Mouse (Mus musculus): Measurements from ENCODE around the gene Wdr27. TPM values are rescaled to one million over a fixed set of nuclear protein-coding genes. Genes with fewer than 3 reads are reported as not detected.
A peak's percentile ranks its signal among the peaks of the same experiment; 100 is the strongest.

The Wdr27 gene
- polyA plus RNA-seq, 1 experiment from 2014 or later = 3.2 TPM

- Histone ChIP-seq H3K4me3 (ENCODE audit: low read depth, low read length) (peak overlapping the region; percentile 79), H3K27ac (ENCODE audit: low read depth) (peak overlapping the region; percentile 92), H3K9me3 (ENCODE audit: low read length) (no peaks in the 10 kb centered on the region), H3K4me2 (ENCODE audit: low read depth, low read length) (peak overlapping the region; percentile 93), H3K27me3 (ENCODE audit: insufficient read depth, low read length) (no peaks in the 10 kb centered on the region), H3K36me3 (replicated peaks; ENCODE audit: insufficient read depth, low read length) (peaks cover 12% of the 10 kb centered on the region), H3K9ac (replicated peaks) (peak overlapping the region; percentile 93), H3K4me1 (ENCODE audit: insufficient read depth) (peaks cover 6% of the 10 kb centered on the region; the same call in 1 of the 2 replicates)
- peak; percentile 20 for ATAC-seq
- under 1% methylated on average over 20 of the region's 23 CpGs for WGBS (ENCODE audit: insufficient replicate concordance)
- peak; percentile 47 for DNase-seq
- no peak for TF ChIP-seq EP300 (IDR thresholded peaks at IDR 0.05; ENCODE audit: low read depth)
- TF ChIP-seq CTCF (IDR thresholded peaks at IDR 0.05; ENCODE audit: low read depth) = no peak
Measured at GRCm38 (mm10) chr17:14960520-14960919, 17.6 kb upstream of the Wdr27 start.

- WGBS (ENCODE audit: insufficient replicate concordance) = 29% methylated on average over 3 of the region's 3 CpGs
- peaks cover 6% of the 10 kb centered on the region; the same call in 1 of the 2 replicates for H3K4me1 ChIP-seq (ENCODE audit: insufficient read depth)
- DNase-seq = peak; percentile 36
- peaks cover 13% of the 10 kb centered on the region for H3K36me3 ChIP-seq (replicated peaks; ENCODE audit: insufficient read depth, low read length)
- H3K4me2 ChIP-seq (ENCODE audit: low read depth, low read length) = peak overlapping the region; percentile 93
- H3K27ac ChIP-seq (ENCODE audit: low read depth) = 0 out of 2 replicates have a peak overlapping the region, but pooled peaks have one; percentile 18
- peak; percentile 18; the same call in 1 of the 2 replicates for ATAC-seq
- peak overlapping the region; percentile 61 for H3K9ac ChIP-seq (replicated peaks)
- TF ChIP-seq CTCF (IDR thresholded peaks at IDR 0.05; ENCODE audit: low read depth) (no peak), EP300 (IDR thresholded peaks at IDR 0.05; ENCODE audit: low read depth) (no peak)
- H3K27me3 ChIP-seq (ENCODE audit: insufficient read depth, low read length) = no peaks in the 10 kb centered on the region
- H3K9me3 ChIP-seq (ENCODE audit: low read length) = no peaks in the 10 kb centered on the region
- peak overlapping the region; percentile 79 for H3K4me3 ChIP-seq (ENCODE audit: low read depth, low read length)
Measured at GRCm38 (mm10) chr17:14959979-14960378, 17.0 kb upstream of the Wdr27 start.

GRCm38 (mm10) chr17:14958686-14959327 is 15.8 kb upstream of the Wdr27 start:
- no peak for ATAC-seq
- Histone ChIP-seq H3K4me2 (ENCODE audit: low read depth, low read length) (peak overlapping the region; percentile 93), H3K4me3 (ENCODE audit: low read depth, low read length) (no peak overlapping the region), H3K36me3 (replicated peaks; ENCODE audit: insufficient read depth, low read length) (peaks cover 25% of the 10 kb centered on the region), H3K9ac (replicated peaks) (no peak overlapping the region), H3K27me3 (ENCODE audit: insufficient read depth, low read length) (no peaks in the 10 kb centered on the region), H3K9me3 (ENCODE audit: low read length) (no peaks in the 10 kb centered on the region), H3K4me1 (ENCODE audit: insufficient read depth) (peaks cover 9% of the 10 kb centered on the region; the same call in 1 of the 2 replicates), H3K27ac (ENCODE audit: low read depth) (no peak overlapping the region)
- WGBS (ENCODE audit: insufficient replicate concordance) = 49% methylated on average over 5 of the region's 5 CpGs
- DNase-seq = no peak
- no peak for TF ChIP-seq CTCF (IDR thresholded peaks at IDR 0.05; ENCODE audit: low read depth)
- no peak for TF ChIP-seq EP300 (IDR thresholded peaks at IDR 0.05; ENCODE audit: low read depth)

GRCm38 (mm10) chr17:14953452-14953851 is 10.5 kb upstream of the Wdr27 start:
- peaks cover 65% of the 10 kb centered on the region for H3K36me3 ChIP-seq (replicated peaks; ENCODE audit: insufficient read depth, low read length)
- 77% methylated on average over 8 of the region's 8 CpGs for WGBS (ENCODE audit: insufficient replicate concordance)
- H3K4me3 ChIP-seq (ENCODE audit: low read depth, low read length) = no peak overlapping the region
- peaks cover 6% of the 10 kb centered on the region; the same call in 1 of the 2 replicates for H3K4me1 ChIP-seq (ENCODE audit: insufficient read depth)
- H3K27ac ChIP-seq (ENCODE audit: low read depth) = no peak overlapping the region
- TF ChIP-seq EP300 (IDR thresholded peaks at IDR 0.05; ENCODE audit: low read depth) (no peak), CTCF (IDR thresholded peaks at IDR 0.05; ENCODE audit: low read depth) (no peak)
- H3K27me3 ChIP-seq (ENCODE audit: insufficient read depth, low read length) = no peaks in the 10 kb centered on the region
- H3K9me3 ChIP-seq (ENCODE audit: low read length) = no peaks in the 10 kb centered on the region
- peak overlapping the region; percentile 11; the same call in 1 of the 2 replicates for H3K4me2 ChIP-seq (ENCODE audit: low read depth, low read length)
- H3K9ac ChIP-seq (replicated peaks) = no peak overlapping the region
- DNase-seq (no peak), ATAC-seq (peak; percentile 66)

- 73% methylated on average over 7 of the region's 7 CpGs for WGBS (ENCODE audit: insufficient replicate concordance)
- H3K36me3 ChIP-seq (replicated peaks; ENCODE audit: insufficient read depth, low read length) = peaks cover 69% of the 10 kb centered on the region
Measured at GRCm38 (mm10) chr17:14949161-14949827, 6.3 kb upstream of the Wdr27 start.

GRCm38 (mm10) chr17:14944551-14944950 is 1.6 kb upstream of the Wdr27 start:
- WGBS (ENCODE audit: insufficient replicate concordance) = 86% methylated on average over 1 of the region's 1 CpGs
- TF ChIP-seq EP300 (IDR thresholded peaks at IDR 0.05; ENCODE audit: low read depth) = no peak
- TF ChIP-seq CTCF (IDR thresholded peaks at IDR 0.05; ENCODE audit: low read depth) = no peak

More at GRCm38 (mm10) chr17:14949161-14949827, 6.3 kb upstream of the Wdr27 start:
- ATAC-seq (peak; percentile 79), DNase-seq (no peak)
- no peak overlapping the region for H3K27ac ChIP-seq (ENCODE audit: low read depth)
- no peak overlapping the region for H3K4me3 ChIP-seq (ENCODE audit: low read depth, low read length)
- no peaks in the 10 kb centered on the region for H3K27me3 ChIP-seq (ENCODE audit: insufficient read depth, low read length)
- H3K9ac ChIP-seq (replicated peaks) = no peak overlapping the region
- H3K4me1 ChIP-seq (ENCODE audit: insufficient read depth) = peaks cover 10% of the 10 kb centered on the region
- H3K4me2 ChIP-seq (ENCODE audit: low read depth, low read length) = no peak overlapping the region
- TF ChIP-seq CTCF (IDR thresholded peaks at IDR 0.05; ENCODE audit: low read depth) (no peak), EP300 (IDR thresholded peaks at IDR 0.05; ENCODE audit: low read depth) (no peak)
- no peaks in the 10 kb centered on the region for H3K9me3 ChIP-seq (ENCODE audit: low read length)

More at GRCm38 (mm10) chr17:14944551-14944950, 1.6 kb upstream of the Wdr27 start:
- Histone ChIP-seq H3K9ac (replicated peaks) (no peak overlapping the region), H3K27me3 (ENCODE audit: insufficient read depth, low read length) (no peaks in the 10 kb centered on the region), H3K27ac (ENCODE audit: low read depth) (no peak overlapping the region), H3K9me3 (ENCODE audit: low read length) (no peaks in the 10 kb centered on the region), H3K4me3 (ENCODE audit: low read depth, low read length) (0 out of 2 replicates have a peak overlapping the region, but pooled peaks have one; percentile 97), H3K4me1 (ENCODE audit: insufficient read depth) (peaks cover 18% of the 10 kb centered on the region), H3K36me3 (replicated peaks; ENCODE audit: insufficient read depth, low read length) (peaks cover 28% of the 10 kb centered on the region), H3K4me2 (ENCODE audit: low read depth, low read length) (peak overlapping the region; percentile 98; the same call in 1 of the 2 replicates)
- DNase-seq = no peak
- no peak for ATAC-seq
